Mouse (Mus musculus) stomach, postnatal 0 days (tissue): ENCODE data around the gene Timeless.

Experiments
- CTCF ChIP-seq: IDR thresholded peaks from 2 replicates; pipeline ENCODE4 v1.5.1; 2016; ENCODE audit warnings: antibody characterized with exemption, low read depth, mild to moderate bottlenecking, moderate library complexity
- EP300 ChIP-seq: optimal IDR thresholded peaks from 2 replicates; pipeline ENCODE3; 2016; ENCODE audit warnings: antibody characterized with exemption

GRCm38 (mm10) chr10:128225538-128225937 is 6.3 kb upstream of the Timeless start, which contains the start of gene Mip:
- TF ChIP-seq CTCF (no peak), EP300 (no peak)
